Mouse (Mus musculus) splenic B cell, adult 2 months (primary cell): Measurements from ENCODE around the gene Pxn.
"Not testable (repeated sequence)": the region's sequence is repeated elsewhere in the genome, so short reads cannot be mapped to it uniquely, and the experiment has no call there.

ENCODE experiments used
- DNase-seq: peaks from one replicate; pipeline ENCODE4 v3.0.0-alpha.2; 2011; ENCODE audit warnings: low read depth, low spot score
- H3K27me3 ChIP-seq: 2 replicates; pipeline ENCODE4 v1.6.1; 2012; ENCODE audit warnings: mild to moderate bottlenecking, low read length, moderate library complexity, mixed read lengths; ENCODE audit not compliant: control insufficient read depth, poor library complexity, insufficient read depth, severe bottlenecking
- H3K36me3 ChIP-seq: 2 replicates; pipeline ENCODE4 v1.6.1; 2012; ENCODE audit warnings: mild to moderate bottlenecking, low read length, moderate library complexity, mixed read lengths; ENCODE audit not compliant: control insufficient read depth, poor library complexity, insufficient read depth, severe bottlenecking

Pxn gene

GRCm38 (mm10) chr5:115491771-115492322 is 14.6 kb upstream of the Pxn start:
- peak; percentile 70 for DNase-seq
- no peaks in the 10 kb centered on the region for H3K27me3 ChIP-seq
- H3K36me3 ChIP-seq, result no peaks in the 10 kb centered on the region

GRCm38 (mm10) chr5:115492711-115493335 is 13.7 kb upstream of the Pxn start:
- H3K27me3 ChIP-seq, result no peaks in the 10 kb centered on the region
- no peak for DNase-seq
- no peaks in the 10 kb centered on the region for H3K36me3 ChIP-seq

DNA sequence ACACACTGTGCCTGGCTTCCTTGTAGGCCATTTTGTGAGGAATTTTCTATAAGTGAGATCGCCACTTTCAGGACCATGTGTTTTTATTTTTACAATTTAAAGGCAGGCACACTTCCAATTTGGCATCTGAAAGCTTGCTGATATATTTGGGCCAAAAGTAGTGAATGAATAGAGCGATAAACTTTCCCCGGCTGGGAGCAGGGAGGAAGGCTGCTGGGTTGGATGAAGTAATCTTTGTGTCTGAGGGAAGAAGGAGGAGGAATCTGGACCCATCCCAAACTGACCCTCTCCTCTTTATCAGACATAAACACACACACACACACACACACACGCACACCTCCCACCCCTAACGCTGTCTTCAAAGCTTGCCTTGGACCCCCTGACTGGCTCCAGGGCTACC is 13.0 kb upstream of the Pxn start:
- DNase-seq, result no peak
- no peaks in the 10 kb centered on the region for H3K36me3 ChIP-seq
- no peaks in the 10 kb centered on the region for H3K27me3 ChIP-seq

DNA sequence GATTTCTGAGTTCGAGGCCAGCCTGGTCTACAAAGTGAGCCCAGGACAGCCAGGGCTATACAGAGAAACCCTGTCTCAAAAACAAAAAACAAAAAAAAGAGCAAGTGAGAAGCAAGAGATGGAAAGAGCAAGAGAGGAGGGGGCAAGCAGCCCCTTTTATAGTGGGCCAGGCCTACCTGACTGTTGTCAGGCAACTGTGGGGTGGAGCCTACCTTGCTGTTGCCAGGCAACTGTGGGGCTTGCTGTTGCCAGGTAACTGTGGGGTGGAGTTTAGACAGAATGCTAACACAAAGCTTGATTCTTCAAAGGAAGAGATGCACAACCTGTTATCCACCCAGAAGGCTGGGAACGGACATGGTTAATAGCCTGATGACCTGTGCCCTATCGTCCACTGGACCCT is 10.9 kb upstream of the Pxn start:
- not testable (repeated sequence) for H3K36me3 ChIP-seq, H3K27me3 ChIP-seq, DNase-seq

- Histone ChIP-seq H3K27me3 (no peaks in the 10 kb centered on the region), H3K36me3 (no peaks in the 10 kb centered on the region)
- DNase-seq, result no peak
Measured at GRCm38 (mm10) chr5:115497033-115497432, 9.4 kb upstream of the Pxn start.

GRCm38 (mm10) chr5:115498307-115499240 is 7.9 kb upstream of the Pxn start:
- no peaks in the 10 kb centered on the region for H3K27me3 ChIP-seq
- H3K36me3 ChIP-seq, result no peaks in the 10 kb centered on the region
- DNase-seq, result no peak

- Histone ChIP-seq H3K36me3 (no peaks in the 10 kb centered on the region), H3K27me3 (no peaks in the 10 kb centered on the region)
- DNase-seq, result no peak
Measured at GRCm38 (mm10) chr5:115500383-115500935, 6.0 kb upstream of the Pxn start.

DNA sequence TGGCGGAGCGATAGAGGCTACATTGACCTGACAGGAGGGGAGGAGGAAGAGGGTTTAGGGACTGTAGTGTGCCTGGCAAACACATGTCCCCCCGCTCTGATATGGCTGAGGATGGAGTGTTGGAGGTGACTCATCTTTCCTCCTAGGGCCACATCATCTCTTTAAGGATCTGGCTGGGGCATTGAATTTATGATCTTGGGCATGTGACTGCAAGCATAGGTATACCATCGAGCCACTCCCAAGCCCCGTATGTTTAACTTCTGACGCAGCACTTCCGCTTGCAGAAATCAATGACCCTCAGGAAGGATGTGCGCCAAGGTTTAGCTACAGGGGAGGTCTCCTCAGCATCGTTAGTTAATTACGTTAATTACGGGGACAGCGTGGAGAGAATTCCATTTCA is 3.4 kb upstream of the Pxn start:
- no peaks in the 10 kb centered on the region for H3K27me3 ChIP-seq
- no peaks in the 10 kb centered on the region for H3K36me3 ChIP-seq
- no peak for DNase-seq

- H3K36me3 ChIP-seq, H3K27me3 ChIP-seq, DNase-seq: not testable (repeated sequence)
Measured at GRCm38 (mm10) chr5:115505617-115506016, 859 bp upstream of the Pxn start.

DNA sequence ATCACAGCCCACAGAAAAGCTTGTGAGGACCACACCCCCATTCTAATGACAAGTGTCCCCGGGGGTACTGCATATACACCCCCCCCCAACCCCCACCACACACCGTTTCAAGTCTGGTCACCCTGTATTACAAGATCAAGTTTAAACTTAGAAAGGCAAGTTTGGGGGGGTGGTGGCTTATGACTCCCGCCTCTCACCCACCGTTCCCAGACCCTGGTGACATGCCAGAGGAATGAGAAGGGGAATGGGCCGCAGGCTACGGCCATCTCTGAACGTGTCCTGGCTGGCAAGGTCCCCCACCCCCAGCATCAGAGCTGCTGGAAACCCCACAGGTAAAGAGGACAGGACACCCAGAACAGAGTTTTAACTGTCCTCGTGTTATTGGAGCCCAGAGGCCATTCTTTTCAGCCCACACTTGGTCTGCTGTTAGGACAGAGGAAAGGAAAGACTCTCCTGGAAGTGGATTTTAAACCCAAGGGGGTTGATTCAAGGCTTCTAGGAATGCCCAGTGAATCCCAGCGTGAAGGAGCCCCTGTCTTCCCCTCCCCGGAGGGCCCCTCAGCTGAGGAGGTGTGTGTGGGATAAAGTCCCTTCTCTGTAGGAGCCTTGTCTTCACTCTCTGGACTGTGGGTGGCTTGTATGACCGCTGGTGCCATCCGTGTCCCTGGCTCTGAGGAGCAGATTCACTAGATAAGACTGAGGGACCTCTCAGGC is 948 bp downstream of the Pxn start:
- no peaks in the 10 kb centered on the region for H3K36me3 ChIP-seq
- H3K27me3 ChIP-seq, result no peaks in the 10 kb centered on the region
- DNase-seq, result no peak

DNA sequence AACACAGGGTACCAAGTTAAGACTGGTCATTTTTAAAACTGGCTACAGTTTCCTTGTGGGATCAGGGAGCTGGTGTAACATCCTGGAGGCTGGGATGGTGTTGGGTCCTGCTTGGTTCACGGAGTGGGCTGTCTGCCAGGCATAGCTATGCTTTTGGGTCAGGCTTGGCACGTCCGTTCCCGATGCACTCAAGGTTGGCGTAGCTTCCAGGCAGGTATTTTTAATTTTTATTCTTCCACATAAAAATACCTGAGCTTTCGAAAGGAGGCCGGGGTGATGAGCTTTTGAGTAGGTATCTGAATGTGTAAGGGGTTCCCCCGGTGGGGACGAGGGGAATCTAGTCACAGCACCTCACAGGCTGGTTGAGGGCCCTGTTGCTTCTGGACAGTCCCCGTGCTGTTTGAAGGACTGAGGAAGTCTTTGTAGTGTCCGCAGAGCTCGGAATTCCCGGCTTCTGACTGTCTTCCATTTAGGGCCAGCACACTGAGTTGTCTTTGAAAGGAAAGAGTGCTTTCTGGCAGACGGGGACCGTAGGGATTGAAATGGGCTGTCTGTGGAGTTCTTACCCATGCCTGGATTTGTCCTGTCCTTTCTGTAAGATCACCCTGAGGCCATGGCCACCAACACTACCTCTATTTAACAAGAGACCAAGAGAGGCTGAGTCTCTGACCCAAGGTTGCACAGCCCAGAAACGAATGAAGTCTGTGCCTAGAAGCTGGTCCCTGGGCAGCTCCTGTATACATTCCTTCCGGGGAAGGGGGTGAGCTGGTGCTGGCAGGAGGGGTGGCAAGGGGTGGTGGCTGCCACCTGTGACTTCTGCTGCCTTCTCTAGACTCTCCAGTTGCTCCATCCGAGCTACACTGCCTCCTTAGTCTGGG is 1.7 kb downstream of the Pxn start:
- Histone ChIP-seq H3K27me3 (no peaks in the 10 kb centered on the region), H3K36me3 (no peaks in the 10 kb centered on the region)
- no peak for DNase-seq

- Histone ChIP-seq H3K27me3 (no peaks in the 10 kb centered on the region), H3K36me3 (no peaks in the 10 kb centered on the region)
- DNase-seq, result peak; percentile 33
Measured at GRCm38 (mm10) chr5:115508859-115509147, 2.3 kb downstream of the Pxn start.

DNA sequence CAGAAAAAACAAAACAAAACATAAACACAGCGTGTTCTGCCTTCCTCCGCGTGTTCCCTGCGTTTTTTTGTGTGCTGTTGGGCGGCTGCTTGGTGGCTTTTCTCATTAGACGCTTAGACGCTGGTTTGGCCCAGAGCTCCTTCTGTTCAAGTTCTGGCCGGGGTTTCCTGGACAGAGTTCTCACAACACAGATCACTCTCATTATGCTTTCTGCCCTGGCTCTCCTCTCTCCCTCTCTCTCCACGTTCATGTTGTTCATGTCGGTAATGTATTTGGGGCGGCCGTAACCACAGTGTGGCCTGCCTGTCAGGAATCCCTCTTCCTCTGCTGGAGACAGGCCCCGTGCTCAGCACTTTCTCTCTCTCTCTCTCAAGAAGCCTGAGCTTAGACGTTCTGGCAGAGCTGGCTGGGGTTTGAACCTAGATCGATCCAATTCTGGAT is 2.9 kb downstream of the Pxn start:
- no peak for DNase-seq
- Histone ChIP-seq H3K27me3 (no peaks in the 10 kb centered on the region), H3K36me3 (no peaks in the 10 kb centered on the region)
